Mouse (Mus musculus) bone marrow, adult 2 months (tissue): ENCODE data around the gene Cfh.
"Not testable (repeated sequence)": the region's sequence is repeated elsewhere in the genome, so short reads cannot be mapped to it uniquely, and the experiment has no call there.

Experiments used
- CTCF ChIP-seq: fragments of 200-500 bp; IDR thresholded peaks from 2 replicates; pipeline ENCODE4 v1.5.1; 2011; ENCODE audit warnings: low read length, control low read depth; ENCODE audit not compliant: control insufficient read depth, insufficient read depth
- POLR2A ChIP-seq: fragments of 200-500 bp; IDR thresholded peaks from 2 replicates; pipeline ENCODE4 v1.6.1; 2011; ENCODE audit warnings: low read depth, mild to moderate bottlenecking, control low read depth, low read length, borderline replicate concordance; ENCODE audit not compliant: control insufficient read depth

DNA sequence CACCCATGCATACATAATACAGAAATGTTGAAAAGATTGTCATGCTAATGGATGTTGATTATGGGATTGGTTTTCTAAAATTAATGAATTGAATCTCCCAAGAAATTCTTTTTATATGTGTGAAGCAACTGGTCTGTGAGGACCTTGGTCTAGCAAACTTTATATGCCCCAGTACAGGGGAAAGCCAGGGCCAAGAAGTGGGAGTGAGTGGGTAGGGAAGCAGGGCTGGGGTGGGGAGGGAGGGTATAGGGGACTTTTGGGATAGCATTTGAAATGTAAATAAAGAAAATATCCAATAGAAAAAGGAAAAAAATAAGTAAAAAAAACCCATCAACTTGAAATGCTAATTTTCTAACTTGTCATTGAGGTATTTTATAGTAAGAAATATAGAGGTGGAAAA, at the start of gene Cfh:
- not testable (repeated sequence) for TF ChIP-seq CTCF, POLR2A
